Mouse (Mus musculus): ENCODE results near the gene Ldlr. TPM values are rescaled to one million over a fixed set of nuclear protein-coding genes. Genes with fewer than 3 reads are reported as not detected.

The Ldlr gene
- polyA plus RNA-seq, 1 experiment from 2014 or later: 76.7 TPM

GRCm38 (mm10) chr9:21701091-21701490 is 22.2 kb upstream of the Ldlr start:
- Histone ChIP-seq H3K9me3 (no peaks in the 10 kb centered on the region), H3K27ac (no peak overlapping the region), H3K4me3 (replicated peaks) (no peak overlapping the region), H3K36me3 (peaks cover 47% of the 10 kb centered on the region), H3K27me3 (replicated peaks) (no peaks in the 10 kb centered on the region), H3K4me1 (replicated peaks) (no peaks in the 10 kb centered on the region), H3K9ac (no peak overlapping the region), H3K4me2 (replicated peaks) (no peak overlapping the region)
- no peak for ATAC-seq
- WGBS: 96% methylated on average over 14 of the region's 14 CpGs

- ATAC-seq: no peak
- Histone ChIP-seq H3K4me3 (replicated peaks) (no peak overlapping the region), H3K27ac (no peak overlapping the region), H3K36me3 (peaks cover 52% of the 10 kb centered on the region), H3K9ac (no peak overlapping the region), H3K27me3 (replicated peaks) (no peaks in the 10 kb centered on the region), H3K9me3 (no peaks in the 10 kb centered on the region), H3K4me1 (replicated peaks) (no peaks in the 10 kb centered on the region), H3K4me2 (replicated peaks) (no peak overlapping the region)
- 96% methylated on average over 7 of the region's 7 CpGs for WGBS
Measured at GRCm38 (mm10) chr9:21703494-21703893, 19.8 kb upstream of the Ldlr start.

GRCm38 (mm10) chr9:21706085-21706484 is 17.2 kb upstream of the Ldlr start:
- ATAC-seq: no peak
- H3K9me3 ChIP-seq: no peaks in the 10 kb centered on the region
- no peaks in the 10 kb centered on the region for H3K27me3 ChIP-seq (replicated peaks)
- H3K4me3 ChIP-seq (replicated peaks): no peak overlapping the region
- H3K36me3 ChIP-seq: peaks cover 34% of the 10 kb centered on the region
- H3K9ac ChIP-seq: no peak overlapping the region
- no peak overlapping the region for H3K4me2 ChIP-seq (replicated peaks)
- no peak overlapping the region for H3K27ac ChIP-seq
- H3K4me1 ChIP-seq (replicated peaks): no peaks in the 10 kb centered on the region
- WGBS: 82% methylated on average over 4 of the region's 4 CpGs

- 84% methylated on average over 8 of the region's 8 CpGs for WGBS
Measured at GRCm38 (mm10) chr9:21706586-21707265, 16.6 kb upstream of the Ldlr start.

GRCm38 (mm10) chr9:21709340-21709739 is 13.9 kb upstream of the Ldlr start:
- 91% methylated on average over 3 of the region's 3 CpGs for WGBS
- Histone ChIP-seq H3K4me1 (replicated peaks) (no peaks in the 10 kb centered on the region), H3K36me3 (peaks cover 8% of the 10 kb centered on the region), H3K27ac (no peak overlapping the region), H3K4me2 (replicated peaks) (no peak overlapping the region), H3K9ac (no peak overlapping the region), H3K27me3 (replicated peaks) (no peaks in the 10 kb centered on the region), H3K9me3 (no peaks in the 10 kb centered on the region), H3K4me3 (replicated peaks) (no peak overlapping the region)
- ATAC-seq: no peak

More at GRCm38 (mm10) chr9:21706586-21707265, 16.6 kb upstream of the Ldlr start:
- no peak overlapping the region for H3K9ac ChIP-seq
- ATAC-seq: peak; percentile 65
- H3K4me3 ChIP-seq (replicated peaks): no peak overlapping the region
- peaks cover 29% of the 10 kb centered on the region for H3K36me3 ChIP-seq
- no peak overlapping the region for H3K4me2 ChIP-seq (replicated peaks)
- no peak overlapping the region for H3K27ac ChIP-seq
- H3K9me3 ChIP-seq: no peaks in the 10 kb centered on the region
- no peaks in the 10 kb centered on the region for H3K4me1 ChIP-seq (replicated peaks)
- H3K27me3 ChIP-seq (replicated peaks): no peaks in the 10 kb centered on the region

- Histone ChIP-seq H3K9me3 (no peaks in the 10 kb centered on the region), H3K27ac (0 out of 2 replicates have a peak overlapping the region, but pooled peaks have one; percentile 10), H3K27me3 (replicated peaks) (no peaks in the 10 kb centered on the region), H3K36me3 (no peaks in the 10 kb centered on the region), H3K4me3 (replicated peaks) (no peak overlapping the region), H3K4me1 (replicated peaks) (0 out of 2 replicates have a peak, but pooled peaks cover 3% of the 10 kb centered on the region), H3K9ac (no peak overlapping the region), H3K4me2 (replicated peaks) (no peak overlapping the region)
- 35% methylated on average over 4 of the region's 4 CpGs for WGBS
- peak; percentile 92 for ATAC-seq
Measured at GRCm38 (mm10) chr9:21715298-21715697, 8.0 kb upstream of the Ldlr start.

GRCm38 (mm10) chr9:21717015-21717414 is 6.3 kb upstream of the Ldlr start:
- Histone ChIP-seq H3K4me3 (replicated peaks) (no peak overlapping the region), H3K9ac (no peak overlapping the region), H3K9me3 (no peaks in the 10 kb centered on the region), H3K27ac (no peak overlapping the region), H3K27me3 (replicated peaks) (no peaks in the 10 kb centered on the region), H3K4me1 (replicated peaks) (peaks cover 7% of the 10 kb centered on the region; the same call in 1 of the 2 replicates), H3K36me3 (no peaks in the 10 kb centered on the region), H3K4me2 (replicated peaks) (no peak overlapping the region)
- WGBS: 74% methylated on average over 2 of the region's 2 CpGs
- no peak for ATAC-seq

- Histone ChIP-seq H3K4me1 (replicated peaks) (peaks cover 20% of the 10 kb centered on the region), H3K4me3 (replicated peaks) (no peak overlapping the region), H3K4me2 (replicated peaks) (no peak overlapping the region), H3K27me3 (replicated peaks) (no peaks in the 10 kb centered on the region), H3K36me3 (peaks cover 4% of the 10 kb centered on the region; the same call in 1 of the 2 replicates), H3K9ac (no peak overlapping the region), H3K9me3 (no peaks in the 10 kb centered on the region), H3K27ac (0 out of 2 replicates have a peak overlapping the region, but pooled peaks have one; percentile 48)
- no peak for ATAC-seq
- 63% methylated on average over 2 of the region's 2 CpGs for WGBS
Measured at GRCm38 (mm10) chr9:21721036-21721435, 2.2 kb upstream of the Ldlr start.

- Histone ChIP-seq H3K4me2 (replicated peaks) (peak overlapping the region; percentile 81), H3K4me3 (replicated peaks) (peak overlapping the region; percentile 54), H3K27me3 (replicated peaks) (no peaks in the 10 kb centered on the region), H3K27ac (peak overlapping the region; percentile 93), H3K9ac (peak overlapping the region; percentile 69), H3K36me3 (peaks cover 6% of the 10 kb centered on the region; the same call in 1 of the 2 replicates), H3K4me1 (replicated peaks) (peaks cover 44% of the 10 kb centered on the region), H3K9me3 (no peaks in the 10 kb centered on the region)
- ATAC-seq: peak; percentile 91
- 1% methylated on average over 18 of the region's 18 CpGs for WGBS
Measured at GRCm38 (mm10) chr9:21724147-21724536, 859 bp downstream of the Ldlr start.

- Histone ChIP-seq H3K4me2 (replicated peaks) (peak overlapping the region; percentile 81), H3K4me1 (replicated peaks) (peaks cover 47% of the 10 kb centered on the region), H3K4me3 (replicated peaks) (peak overlapping the region; percentile 54), H3K9ac (peak overlapping the region; percentile 69), H3K9me3 (no peaks in the 10 kb centered on the region), H3K36me3 (peaks cover 9% of the 10 kb centered on the region; the same call in 1 of the 2 replicates), H3K27ac (peak overlapping the region; percentile 93), H3K27me3 (replicated peaks) (no peaks in the 10 kb centered on the region)
- WGBS: 56% methylated on average over 23 of the region's 23 CpGs
- ATAC-seq: no peak
Measured at GRCm38 (mm10) chr9:21725224-21726121, 2.2 kb downstream of the Ldlr start.

- no peak for ATAC-seq
- H3K9ac ChIP-seq: peak overlapping the region; percentile 69
- H3K4me3 ChIP-seq (replicated peaks): peak overlapping the region; percentile 54
- peak overlapping the region; percentile 81 for H3K4me2 ChIP-seq (replicated peaks)
- no peaks in the 10 kb centered on the region for H3K27me3 ChIP-seq (replicated peaks)
- peak overlapping the region; percentile 6; the same call in 1 of the 2 replicates for H3K27ac ChIP-seq
- H3K9me3 ChIP-seq: no peaks in the 10 kb centered on the region
- WGBS: 58% methylated on average over 14 of the region's 14 CpGs
- H3K36me3 ChIP-seq: peaks cover 14% of the 10 kb centered on the region; the same call in 1 of the 2 replicates
- peaks cover 42% of the 10 kb centered on the region for H3K4me1 ChIP-seq (replicated peaks)
Measured at GRCm38 (mm10) chr9:21726218-21726975, 3.1 kb downstream of the Ldlr start.

All from intestine, embryonic 15.5 days (tissue).